Mouse (Mus musculus): Measurements from ENCODE around the gene Acoxl.

The Acoxl gene

DNA sequence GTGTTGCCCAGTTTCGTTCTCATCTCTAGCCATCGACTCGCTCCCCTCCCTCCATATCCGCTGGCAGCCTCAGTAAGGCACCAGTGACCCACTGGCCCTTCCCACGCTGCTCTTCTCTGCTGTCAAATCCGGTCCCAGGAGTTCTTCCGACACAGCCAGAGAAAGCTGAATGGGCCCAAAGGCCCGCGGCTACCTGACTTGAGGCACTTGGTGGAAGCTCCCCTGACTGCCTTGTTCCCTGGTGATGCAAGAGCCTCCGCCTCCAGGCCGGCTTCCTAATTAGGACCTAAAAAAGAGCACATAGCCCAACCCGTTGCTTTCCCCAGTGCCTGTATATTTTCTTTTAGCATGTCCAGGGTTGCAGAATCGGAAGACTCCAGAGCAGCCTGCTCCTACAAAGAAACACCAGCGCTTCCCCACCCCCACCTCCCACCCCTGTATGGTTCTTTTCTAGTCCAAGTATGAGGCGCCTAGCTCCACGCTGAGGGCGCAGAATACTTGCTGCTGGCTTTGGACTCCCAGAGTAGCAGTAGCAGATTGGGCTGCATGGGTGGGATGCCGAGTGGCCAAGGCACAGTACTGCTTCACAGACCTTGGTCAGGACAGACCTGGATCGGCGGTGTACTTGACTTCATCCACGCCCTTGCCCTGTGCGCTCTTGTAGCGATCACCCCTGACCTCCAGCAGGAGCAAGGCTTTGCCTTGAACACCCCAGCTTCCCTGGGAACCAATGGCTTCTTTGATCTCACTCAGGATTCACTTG, 285.4 kb downstream of the Acoxl start:
- DNase-seq, result no peak

DNA sequence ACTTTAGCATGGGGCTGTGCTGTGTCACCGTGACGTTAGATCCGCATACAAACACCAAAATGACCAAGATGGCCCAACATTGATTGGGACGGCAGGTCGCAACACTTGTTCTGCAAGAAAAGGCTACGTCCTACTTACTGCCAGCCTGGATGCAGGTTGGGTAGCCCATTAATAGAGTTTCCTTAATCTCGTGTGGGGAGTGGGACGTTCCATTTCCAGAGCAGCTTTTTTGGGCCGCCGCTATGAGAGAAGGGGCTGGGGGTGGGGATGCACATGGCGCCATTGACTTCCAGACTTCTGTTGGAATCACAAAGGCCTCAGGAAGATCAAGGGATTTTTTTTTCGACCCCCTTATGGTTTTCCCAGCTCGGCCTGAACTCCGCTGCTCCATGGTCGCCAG, 286.0 kb downstream of the Acoxl start:
- DNase-seq, result no peak

DNA sequence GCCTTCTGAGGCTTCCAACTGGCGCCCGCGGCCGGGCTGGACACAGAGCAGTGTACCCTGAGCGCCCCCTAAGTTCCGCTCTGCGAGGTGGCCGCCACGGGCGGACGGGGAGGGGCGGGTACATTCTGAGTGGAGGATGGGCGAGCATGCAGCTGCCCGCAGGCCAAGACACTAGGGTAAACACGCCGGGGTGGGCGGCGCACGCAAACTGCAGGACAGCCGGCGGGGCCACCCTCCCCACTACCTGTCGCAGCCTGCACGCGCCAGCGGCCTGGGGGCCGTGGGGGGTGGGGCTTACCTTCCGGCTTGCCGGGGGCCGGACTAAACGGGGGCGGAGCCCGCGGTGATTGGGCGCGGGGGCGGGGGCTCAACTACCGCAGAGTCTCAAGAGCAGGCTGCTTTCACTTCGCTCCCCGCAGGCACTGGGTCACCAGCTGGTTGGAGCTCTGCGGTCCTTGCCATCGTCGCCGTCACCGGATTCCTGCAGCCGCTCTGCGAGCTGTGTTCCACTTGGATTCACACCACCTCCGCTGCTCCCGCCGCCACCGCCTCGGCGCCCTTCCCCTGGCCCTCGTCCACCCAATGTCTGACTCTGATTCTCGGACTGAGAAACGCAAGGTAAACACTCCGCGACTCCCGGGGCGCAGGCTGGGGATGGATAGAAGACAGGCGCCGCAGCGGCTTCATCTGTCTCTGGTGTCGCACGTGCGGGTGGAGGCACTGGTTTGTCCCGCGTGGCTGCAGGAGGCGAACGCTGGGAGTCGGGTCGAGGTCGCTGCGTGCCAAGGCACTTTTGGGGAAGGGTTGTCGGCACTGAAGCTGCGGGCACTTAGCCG, 287.2 kb downstream of the Acoxl start, which contains the start of gene Bcl2l11:
Bcl2l11 (plus strand) TSS at position 404 of the 836 bp plus-strand sequence.
- DNase-seq, result peak; percentile 91

DNA sequence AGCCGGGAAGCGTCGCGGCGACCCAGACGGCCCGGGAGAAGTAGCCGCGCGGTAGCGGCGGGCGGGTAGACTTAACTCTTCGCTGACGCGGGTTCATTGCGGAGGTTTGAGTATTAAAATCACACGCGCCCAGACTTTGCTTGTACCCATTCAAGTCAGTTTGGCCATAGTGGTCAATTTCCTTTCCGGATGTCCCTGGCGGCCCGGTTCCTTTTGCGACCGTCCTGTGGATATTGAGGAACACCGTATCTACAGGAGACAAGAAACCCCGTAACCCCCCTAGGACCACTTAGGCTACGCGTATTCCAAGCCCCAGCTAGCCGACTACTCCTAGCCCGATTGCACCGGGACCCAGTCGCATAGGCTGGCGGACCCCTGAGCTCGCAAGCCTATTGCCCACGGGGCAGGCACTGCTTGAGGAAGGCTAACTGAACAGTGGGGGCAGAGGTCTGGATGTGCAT, 287.9 kb downstream of the Acoxl start:
- DNase-seq, result no peak

DNA sequence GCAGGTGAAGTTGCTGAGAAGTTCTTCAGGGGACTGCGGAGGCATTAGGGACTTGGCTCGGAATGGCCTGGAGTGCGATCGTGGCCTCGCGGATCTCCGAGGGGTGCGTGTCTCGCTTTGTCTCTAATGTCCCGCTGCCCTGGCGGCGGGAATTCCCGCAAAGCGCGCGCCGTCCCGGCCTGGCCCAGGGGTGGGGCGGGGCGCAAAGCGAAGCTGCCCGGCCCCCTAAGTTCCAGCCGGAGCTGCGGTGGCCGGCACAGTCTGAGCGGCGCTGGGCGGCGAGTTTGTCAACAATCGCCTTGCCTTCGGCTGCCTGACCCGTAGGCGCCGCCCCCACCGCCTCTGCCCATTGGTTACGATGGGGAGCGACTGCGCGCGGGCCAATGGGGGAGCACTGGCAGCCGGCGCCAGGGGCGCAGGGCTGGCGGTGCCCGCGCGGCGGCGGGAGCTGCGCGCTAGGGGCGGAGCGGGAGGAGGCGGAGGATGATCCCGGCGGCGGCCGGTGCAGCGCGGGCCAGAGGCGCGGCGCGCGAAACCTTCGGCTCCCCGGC, 288.5 kb downstream of the Acoxl start:
- DNase-seq, result peak; percentile 87

DNA sequence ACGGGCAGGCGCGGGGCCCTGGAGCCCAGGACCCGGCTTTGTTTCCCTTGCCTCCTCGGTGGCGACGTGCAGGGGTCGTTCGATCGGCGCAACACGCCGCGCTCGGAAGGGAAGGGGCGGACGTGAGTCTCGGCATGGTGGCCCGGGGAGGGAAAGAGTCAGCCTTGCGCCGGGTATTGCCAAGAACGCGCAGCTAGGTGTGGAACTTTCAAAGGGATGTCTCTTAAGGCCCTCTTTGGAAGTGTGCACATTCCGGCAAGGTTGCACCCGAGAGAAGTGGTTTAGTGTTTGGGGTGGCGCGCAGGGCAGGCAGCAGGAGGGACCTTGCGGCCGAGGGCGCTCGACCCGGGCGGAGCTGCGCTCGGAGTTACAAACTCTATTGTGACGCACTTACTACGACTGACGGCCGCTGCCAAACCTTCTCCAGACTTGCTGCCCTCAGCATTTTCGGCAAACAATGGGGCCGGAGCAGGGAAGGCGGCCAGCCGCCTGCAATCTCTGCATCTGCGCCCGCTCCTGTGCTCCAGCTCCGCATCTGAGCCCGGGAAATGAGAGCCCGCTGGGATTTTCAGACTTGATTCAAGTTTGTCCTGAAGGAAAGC, 289.1 kb downstream of the Acoxl start:
- peak; percentile 44 for DNase-seq

DNA sequence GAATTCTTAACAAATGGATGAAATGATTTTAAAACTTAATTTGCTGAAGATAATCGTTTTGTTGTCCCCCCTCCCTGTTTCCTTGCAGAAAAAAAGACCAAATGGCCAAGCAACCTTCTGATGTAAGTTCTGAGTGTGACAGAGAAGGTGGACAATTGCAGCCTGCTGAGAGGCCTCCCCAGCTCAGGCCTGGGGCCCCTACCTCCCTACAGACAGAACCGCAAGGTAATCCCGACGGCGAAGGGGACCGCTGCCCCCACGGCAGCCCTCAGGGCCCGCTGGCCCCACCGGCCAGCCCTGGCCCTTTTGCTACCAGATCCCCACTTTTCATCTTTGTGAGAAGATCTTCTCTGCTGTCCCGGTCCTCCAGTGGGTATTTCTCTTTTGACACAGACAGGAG, 289.9 kb downstream of the Acoxl start:
- DNase-seq, result no peak

DNA sequence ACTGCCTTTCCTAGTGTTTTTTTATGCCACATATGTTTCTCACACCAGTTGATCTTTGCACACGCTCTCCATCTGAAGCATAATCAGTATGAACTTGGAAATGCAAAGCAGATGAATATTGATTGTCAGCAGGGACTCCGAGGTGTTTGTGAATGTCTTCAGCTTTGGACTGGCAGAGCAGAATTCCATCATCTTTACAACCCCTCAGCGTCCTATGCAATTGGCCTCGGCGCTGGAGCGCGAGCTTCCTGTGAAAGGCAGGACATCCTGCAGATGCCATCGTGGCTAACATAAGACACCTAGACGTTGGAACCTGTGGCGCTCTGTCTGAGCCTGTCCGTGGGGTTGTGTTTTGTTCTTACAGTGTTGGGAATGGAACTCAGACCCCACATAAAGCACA, 292.8 kb downstream of the Acoxl start:
- no peak for DNase-seq

DNA sequence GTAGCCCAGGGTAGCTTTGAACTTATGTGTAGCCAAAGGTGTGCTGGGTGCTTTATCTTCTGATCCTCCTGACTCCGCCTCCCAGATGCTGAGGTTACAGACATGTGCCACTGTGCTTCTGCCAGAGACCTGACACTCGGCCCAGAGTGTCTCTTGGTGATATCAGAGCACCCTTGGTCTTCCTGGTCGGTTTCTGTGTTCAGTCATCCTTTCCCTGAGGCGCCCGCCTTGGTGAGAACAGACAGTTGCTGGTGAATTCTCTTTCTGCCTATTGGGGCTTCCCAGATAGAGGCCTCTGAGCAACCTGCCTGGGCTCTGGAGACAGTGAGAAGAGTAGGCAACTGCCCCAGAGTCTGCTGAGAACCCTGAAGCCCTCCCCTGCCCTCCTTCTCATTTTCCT, 294.0 kb downstream of the Acoxl start:
- DNase-seq, result no peak

DNA sequence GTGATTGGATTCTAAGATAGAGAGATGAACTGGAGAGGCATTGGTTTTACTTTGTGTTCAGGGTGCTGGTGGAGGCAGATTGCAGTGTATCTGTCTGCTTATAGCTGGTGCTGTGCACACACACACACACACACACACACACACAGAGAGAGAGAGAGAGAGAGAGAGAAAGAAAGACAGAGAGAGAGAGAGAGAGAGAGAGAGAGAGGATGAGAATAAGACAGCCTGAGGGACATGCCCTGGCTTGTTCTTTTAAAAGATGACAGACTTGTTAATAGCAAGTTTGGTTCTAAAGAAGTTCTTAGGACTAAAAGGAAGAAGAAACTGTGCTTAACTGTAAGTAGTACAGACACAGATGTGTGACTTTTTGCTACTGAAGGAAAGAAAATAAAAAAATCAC, 295.2 kb downstream of the Acoxl start:
- no peak for DNase-seq

DNA sequence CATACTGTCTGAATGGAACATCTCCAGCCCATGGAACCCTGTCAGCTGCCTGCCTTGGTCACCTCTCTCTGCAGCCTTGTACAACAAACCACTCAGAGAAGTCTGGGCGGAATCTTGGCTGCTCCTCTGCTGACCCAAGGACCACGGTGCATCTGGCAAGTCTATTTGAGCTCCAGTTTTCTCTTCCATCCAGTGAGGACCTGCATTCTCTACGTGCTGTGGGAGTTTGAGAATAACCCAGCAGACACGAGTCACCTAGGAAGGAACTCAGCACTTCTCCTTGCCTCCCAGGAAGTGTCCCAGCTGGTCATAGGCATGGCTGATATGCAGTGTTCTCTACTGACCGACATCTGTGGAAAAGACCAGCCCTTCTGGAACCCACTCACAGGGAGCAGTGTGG, 295.8 kb downstream of the Acoxl start:
- DNase-seq, result no peak

DNA sequence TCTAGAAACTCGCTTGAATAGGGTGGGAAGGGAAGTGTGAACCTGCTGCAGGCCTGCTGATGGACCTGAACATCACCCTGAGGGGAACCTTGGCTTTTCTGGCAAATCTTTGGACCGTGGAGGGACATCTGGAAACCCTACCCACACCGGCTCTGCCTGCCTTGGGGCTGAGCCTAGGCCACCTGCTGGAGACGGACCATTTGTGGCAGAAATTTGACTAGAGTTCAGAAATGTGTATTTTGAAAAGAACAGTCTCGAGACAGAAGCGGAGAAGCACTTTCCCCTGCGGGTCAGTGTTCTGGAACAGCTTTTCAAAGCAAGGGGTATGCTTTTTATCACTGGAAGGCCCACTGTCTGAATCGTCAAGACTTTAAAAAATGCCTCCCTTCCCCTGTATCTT, 296.3 kb downstream of the Acoxl start:
- DNase-seq, result no peak

DNA sequence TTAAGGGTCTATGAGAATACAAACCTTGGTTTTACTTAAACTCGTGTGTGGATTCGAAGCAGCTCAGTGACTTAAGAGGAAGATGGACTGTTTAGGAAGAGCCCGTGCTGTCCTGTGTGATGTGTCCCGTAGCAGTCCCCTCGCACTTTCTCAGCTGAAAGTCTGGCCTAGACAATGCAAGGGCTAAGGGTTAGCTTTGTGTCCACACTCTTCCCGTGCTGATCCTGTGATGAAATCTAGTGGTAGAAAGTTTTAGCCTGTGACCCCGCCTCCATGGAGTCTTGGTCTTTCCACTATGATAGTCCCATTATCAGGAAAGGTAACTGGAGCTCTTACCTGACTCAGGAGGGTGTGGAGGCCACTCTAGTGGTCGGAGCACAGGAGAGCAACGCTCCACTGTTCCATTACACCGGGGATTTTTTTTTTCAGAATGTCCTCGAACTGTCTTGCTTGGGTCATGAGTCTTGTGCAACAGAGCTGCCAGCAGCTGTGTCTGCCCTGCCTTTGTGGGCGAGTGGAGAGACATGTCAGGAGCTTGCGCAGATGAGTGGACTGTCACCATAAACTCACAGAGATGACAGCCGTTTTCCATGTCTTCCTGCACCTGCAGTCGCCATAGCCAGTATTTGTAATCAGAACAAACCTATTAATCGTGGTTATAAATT, 298.2 kb downstream of the Acoxl start:
- DNase-seq, result no peak

DNA sequence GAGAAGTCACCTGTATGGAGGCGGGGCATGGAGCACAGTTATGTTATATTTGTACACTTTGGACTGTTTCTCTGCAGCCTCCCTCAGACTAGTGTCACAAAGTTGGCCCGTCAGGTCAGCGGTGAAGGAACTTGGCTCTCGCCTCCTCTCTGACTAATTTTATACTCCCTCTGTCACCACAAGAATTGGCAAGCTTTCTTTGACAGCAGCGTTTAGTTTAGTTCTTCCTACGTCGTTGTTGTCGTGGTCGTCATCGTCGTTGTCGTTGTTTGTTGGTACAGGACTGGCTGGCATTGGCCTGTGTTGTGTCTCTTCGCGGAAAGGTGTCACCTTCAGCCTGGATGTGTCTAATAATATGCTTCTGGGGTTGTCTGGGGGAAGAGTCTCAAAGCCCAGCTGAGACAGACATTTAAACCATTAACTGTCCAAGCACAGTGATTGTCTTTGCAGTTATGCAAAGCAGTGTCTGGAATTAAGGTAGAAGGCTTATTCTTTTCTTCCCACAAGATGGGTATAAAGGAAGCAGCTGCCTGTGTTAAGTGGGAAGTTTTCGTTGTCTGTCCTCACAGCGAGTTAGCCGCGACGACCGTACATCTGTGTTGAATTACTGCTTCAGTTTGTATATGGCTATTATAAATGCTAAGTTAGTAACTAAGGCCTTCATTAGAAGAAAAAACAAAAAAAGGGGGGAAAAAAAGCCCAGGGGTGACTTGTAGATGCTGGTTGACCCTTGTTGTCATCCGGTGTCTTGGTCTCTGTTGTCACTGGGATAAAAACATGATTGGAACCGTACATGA, 299.0 kb downstream of the Acoxl start:
- DNase-seq, result no peak

DNA sequence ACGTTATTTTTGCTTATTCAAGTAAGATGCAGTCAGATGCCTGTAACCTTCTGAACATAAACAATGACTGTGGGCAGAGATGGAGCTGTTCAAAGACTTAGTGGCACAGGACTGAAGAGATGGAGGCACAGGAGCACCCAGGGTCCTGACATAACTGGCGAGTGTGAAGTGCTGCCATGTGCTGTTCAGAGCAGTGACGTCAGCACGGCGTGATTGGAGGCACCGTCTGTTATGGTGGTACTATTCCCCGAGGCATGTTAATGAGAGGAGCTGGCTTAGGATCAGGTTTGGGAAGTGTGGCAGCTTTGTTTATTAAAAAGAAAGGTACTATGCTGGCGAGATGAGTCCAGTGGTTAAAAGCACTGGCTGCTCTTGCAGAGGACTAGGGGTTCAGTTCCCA, 300.2 kb downstream of the Acoxl start:
- DNase-seq, result no peak

DNA sequence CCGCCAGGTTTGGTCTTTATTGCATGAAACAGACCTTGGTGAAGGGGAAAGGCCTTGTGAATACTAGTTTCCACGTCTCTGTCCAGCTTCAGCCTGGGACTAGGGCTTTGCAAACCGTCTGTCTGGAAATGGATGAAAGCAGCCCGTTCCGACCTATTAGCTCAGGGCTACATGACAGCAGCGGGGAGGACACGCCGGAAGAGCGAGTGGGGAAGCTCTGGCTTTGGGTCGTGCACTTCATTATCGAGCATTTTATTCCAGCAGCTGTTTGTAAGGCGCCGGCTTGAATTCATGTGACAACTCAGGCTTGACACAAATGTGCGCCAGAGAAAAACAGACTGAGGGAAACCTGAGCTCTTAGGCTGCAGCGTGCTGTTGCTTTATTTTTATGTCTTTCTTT, 301.1 kb downstream of the Acoxl start:
- DNase-seq, result no peak

DNA sequence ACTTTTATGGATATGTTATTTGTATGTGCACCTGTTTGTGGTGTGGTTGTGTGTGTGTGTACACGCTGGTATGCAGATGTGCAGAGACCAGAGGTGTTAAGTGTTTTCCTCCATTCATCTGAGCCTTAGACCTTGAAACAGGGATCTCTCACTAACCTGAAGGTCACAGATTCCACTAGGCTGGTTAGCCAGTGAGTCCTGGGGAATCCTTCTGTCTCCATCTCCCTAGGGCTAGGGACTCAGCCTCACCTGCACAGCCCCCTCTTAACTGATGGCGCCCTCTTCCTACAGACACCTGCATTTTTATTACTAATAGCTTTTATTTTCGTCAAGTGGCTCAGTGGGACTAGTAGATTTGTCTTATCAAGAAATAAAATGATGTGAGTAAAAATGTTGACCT, 301.5 kb downstream of the Acoxl start:
- DNase-seq, result no peak

DNA sequence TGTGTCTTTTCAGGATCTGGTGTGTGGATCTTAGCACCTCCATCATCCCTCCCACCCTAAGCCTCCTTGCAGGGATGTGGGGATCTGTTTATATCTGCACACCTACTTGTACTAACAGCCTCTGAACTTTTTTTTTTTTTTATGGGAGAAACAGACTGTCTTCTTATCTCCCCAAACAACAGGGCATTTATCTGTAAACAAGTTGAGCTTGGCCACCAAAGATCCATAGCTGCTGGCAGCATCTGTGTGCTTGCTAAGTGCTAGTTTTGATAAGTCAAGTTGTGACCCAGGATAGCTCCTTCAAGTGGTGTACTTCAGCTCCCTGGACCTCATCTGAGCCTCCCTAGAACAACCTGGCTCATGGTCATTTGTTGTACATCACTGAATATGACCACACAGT, 305.3 kb downstream of the Acoxl start:
- DNase-seq, result no peak

DNA sequence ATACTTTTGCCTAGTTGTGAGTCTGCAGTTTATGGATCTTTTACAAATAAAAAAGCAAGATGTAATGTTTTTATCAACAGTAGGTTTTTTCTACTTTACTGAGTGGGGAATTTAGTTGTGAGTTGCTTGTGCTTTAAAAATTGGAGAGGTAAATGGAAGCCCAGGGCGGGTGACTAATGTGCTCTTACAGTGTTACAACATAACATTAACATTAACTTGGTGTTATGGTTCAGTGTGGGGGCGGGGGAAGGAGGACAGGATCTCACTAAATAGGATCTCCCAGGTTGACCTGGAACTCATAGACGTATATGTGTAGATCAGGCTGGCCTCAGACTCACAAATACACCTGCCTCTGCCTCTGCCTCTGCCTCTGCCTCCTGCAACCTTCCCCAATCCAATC, 306.8 kb downstream of the Acoxl start:
- no peak for DNase-seq

DNA sequence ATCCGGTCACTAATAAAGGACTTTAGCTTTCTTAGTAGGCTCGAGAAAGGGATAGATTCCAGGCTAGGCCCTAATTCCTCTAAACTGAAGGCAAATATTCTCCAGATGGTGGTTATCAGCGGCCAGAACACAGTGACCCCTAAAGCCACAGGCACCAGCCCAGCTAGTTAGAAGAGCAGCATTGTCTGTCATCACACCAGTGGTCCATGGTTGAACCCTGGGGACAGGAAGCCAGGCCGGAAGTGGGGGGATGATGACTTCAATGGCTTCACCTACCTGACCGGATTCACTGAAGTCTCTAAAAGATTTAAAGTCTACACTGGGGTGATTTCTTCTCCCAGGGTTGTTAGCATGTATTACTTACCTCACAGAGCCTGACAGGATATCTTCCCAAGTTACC, 310.9 kb downstream of the Acoxl start:
- no peak for DNase-seq

DNA sequence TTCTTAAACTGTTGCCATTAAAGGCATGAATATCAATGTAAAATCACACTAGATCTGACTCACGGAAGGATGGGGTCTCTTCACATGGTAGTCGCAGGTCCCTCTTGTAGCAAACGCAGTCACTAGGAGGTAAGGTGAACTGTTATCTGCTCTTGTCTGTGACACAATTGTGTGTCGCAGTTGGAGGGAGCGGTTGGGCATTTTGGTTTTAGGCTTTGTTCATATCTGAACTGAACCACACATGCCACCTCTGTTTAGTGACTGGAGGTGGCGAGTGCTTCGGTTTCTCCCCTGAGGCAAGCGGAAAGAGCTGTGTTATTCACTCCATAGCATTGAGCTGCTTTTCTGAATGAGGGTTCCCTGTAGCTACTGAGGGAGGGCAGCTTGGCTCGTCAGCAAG, 313.5 kb downstream of the Acoxl start:
- no peak for DNase-seq

Measured in right cerebral cortex, postnatal 14 days (tissue).